Mouse (Mus musculus) neural tube, embryonic 12.5 days (tissue): Measurements from ENCODE around the gene Sik3. TPM values are rescaled to one million over a fixed set of nuclear protein-coding genes. Genes with fewer than 3 reads are reported as not detected.

Experiments
- ATAC-seq: fragments of 200-750 bp; cut with Nextera tagmentation; 2 replicates; pipeline ENCODE4 v1.8.0; 2017; ENCODE audit warnings: low read depth, mild to moderate bottlenecking, moderate TSS enrichment, moderate library complexity; ENCODE audit not compliant: low FRiP score
- H3K27ac ChIP-seq: fragments of 300-500 bp; sonication (generic); 2 replicates; pipeline ENCODE4 v1.5.1; 2016
- H3K27me3 ChIP-seq: fragments of 300-500 bp; sonication (generic); replicated peaks from 2 replicates; pipeline ENCODE4 v1.6.1; 2016; ENCODE audit warnings: mild to moderate bottlenecking
- H3K36me3 ChIP-seq: fragments of 300-500 bp; sonication (generic); 2 replicates; pipeline ENCODE4 v1.6.1; 2016; ENCODE audit warnings: mild to moderate bottlenecking
- H3K4me1 ChIP-seq: fragments of 300-500 bp; sonication (generic); 2 replicates; pipeline ENCODE4 v1.6.1; 2016
- H3K4me2 ChIP-seq: fragments of 300-500 bp; sonication (generic); replicated peaks from 2 replicates; pipeline ENCODE4 v1.6.1; 2016; ENCODE audit warnings: mild to moderate bottlenecking
- H3K4me3 ChIP-seq: fragments of 300-500 bp; sonication (generic); 2 replicates; pipeline ENCODE4 v1.5.1; 2016
- H3K9ac ChIP-seq: fragments of 300-500 bp; sonication (generic); 2 replicates; pipeline ENCODE4 v1.6.1; 2016; ENCODE audit warnings: mild to moderate bottlenecking
- H3K9me3 ChIP-seq: fragments of 300-500 bp; sonication (generic); 2 replicates; pipeline ENCODE4 v1.6.1; 2016; ENCODE audit warnings: mild to moderate bottlenecking
- WGBS: fragments of 180-500 bp; shearing (Covaris S2); methylation state at CpG from one replicate; pipeline ENCODE4 v1.1.7; 2016; 5-methylcytosine and 5-hydroxymethylcytosine counted together
- polyA plus RNA-seq: library from polyadenylated mRNA; unstranded; fragments of >200 nt; fragmentation: Nextera tagmentation; extraction: Ambion mirVana; gene quantifications from 2 replicates; pipeline ENCODE4 v1.2.1, GENCODE M21; 2016

Sik3 gene
- polyA plus RNA-seq, 1 experiment from 2014 or later = 13.2 TPM

GRCm38 (mm10) chr9:46214276-46214675 is 201.7 kb downstream of the Sik3 start:
- ATAC-seq = no peak
- Histone ChIP-seq H3K36me3 (peaks cover 49% of the 10 kb centered on the region), H3K9me3 (no peaks in the 10 kb centered on the region), H3K9ac (no peak overlapping the region), H3K4me1 (no peaks in the 10 kb centered on the region), H3K4me2 (no peak overlapping the region), H3K27me3 (no peaks in the 10 kb centered on the region), H3K27ac (no peak overlapping the region), H3K4me3 (no peak overlapping the region)
- 92% methylated on average over 4 of the region's 4 CpGs for WGBS

- H3K36me3 ChIP-seq = peaks cover 48% of the 10 kb centered on the region
- no peak overlapping the region for H3K4me3 ChIP-seq
- H3K27ac ChIP-seq = no peak overlapping the region
- 93% methylated on average over 10 of the region's 10 CpGs for WGBS
- no peaks in the 10 kb centered on the region for H3K9me3 ChIP-seq
- H3K9ac ChIP-seq = no peak overlapping the region
- no peak for ATAC-seq
- H3K27me3 ChIP-seq = no peaks in the 10 kb centered on the region
- H3K4me2 ChIP-seq = no peak overlapping the region
- H3K4me1 ChIP-seq = no peaks in the 10 kb centered on the region
Observed at GRCm38 (mm10) chr9:46214946-46215337, 202.3 kb downstream of the Sik3 start.

- no peak overlapping the region for H3K4me3 ChIP-seq
- no peaks in the 10 kb centered on the region for H3K9me3 ChIP-seq
- peaks cover 48% of the 10 kb centered on the region for H3K36me3 ChIP-seq
- H3K4me2 ChIP-seq = no peak overlapping the region
- no peak for ATAC-seq
- 85% methylated on average over 11 of the region's 11 CpGs for WGBS
- H3K27me3 ChIP-seq = no peaks in the 10 kb centered on the region
- H3K4me1 ChIP-seq = no peaks in the 10 kb centered on the region
- H3K9ac ChIP-seq = no peak overlapping the region
- H3K27ac ChIP-seq = no peak overlapping the region
Observed at GRCm38 (mm10) chr9:46215338-46216322, 203.0 kb downstream of the Sik3 start.

- Histone ChIP-seq H3K27ac (no peak overlapping the region), H3K4me2 (no peak overlapping the region), H3K4me1 (no peaks in the 10 kb centered on the region), H3K27me3 (no peaks in the 10 kb centered on the region), H3K9ac (no peak overlapping the region), H3K9me3 (no peaks in the 10 kb centered on the region), H3K36me3 (peaks cover 46% of the 10 kb centered on the region), H3K4me3 (no peak overlapping the region)
- no peak for ATAC-seq
- 96% methylated on average over 13 of the region's 13 CpGs for WGBS
Observed at GRCm38 (mm10) chr9:46216744-46217470, 204.3 kb downstream of the Sik3 start.

GRCm38 (mm10) chr9:46218176-46218575 is 205.6 kb downstream of the Sik3 start:
- H3K36me3 ChIP-seq = peaks cover 43% of the 10 kb centered on the region
- H3K9ac ChIP-seq = no peak overlapping the region
- H3K9me3 ChIP-seq = no peaks in the 10 kb centered on the region
- H3K4me1 ChIP-seq = no peaks in the 10 kb centered on the region
- no peak overlapping the region for H3K4me2 ChIP-seq
- no peak overlapping the region for H3K27ac ChIP-seq
- no peak for ATAC-seq
- H3K27me3 ChIP-seq = no peaks in the 10 kb centered on the region
- no peak overlapping the region for H3K4me3 ChIP-seq
- 79% methylated on average over 9 of the region's 9 CpGs for WGBS

GRCm38 (mm10) chr9:46223090-46223489 is 210.5 kb downstream of the Sik3 start:
- Histone ChIP-seq H3K4me2 (no peak overlapping the region), H3K27me3 (no peaks in the 10 kb centered on the region), H3K9me3 (no peaks in the 10 kb centered on the region), H3K27ac (no peak overlapping the region), H3K4me1 (no peaks in the 10 kb centered on the region), H3K36me3 (peaks cover 33% of the 10 kb centered on the region), H3K4me3 (no peak overlapping the region), H3K9ac (no peak overlapping the region)
- no peak for ATAC-seq
- 89% methylated on average over 6 of the region's 6 CpGs for WGBS

GRCm38 (mm10) chr9:46224101-46224500 is 211.5 kb downstream of the Sik3 start:
- peaks cover 32% of the 10 kb centered on the region for H3K36me3 ChIP-seq
- no peak overlapping the region for H3K4me3 ChIP-seq
- H3K27ac ChIP-seq = no peak overlapping the region
- H3K4me2 ChIP-seq = no peak overlapping the region
- WGBS = 83% methylated on average over 3 of the region's 3 CpGs
- H3K27me3 ChIP-seq = no peaks in the 10 kb centered on the region
- no peak for ATAC-seq
- H3K9me3 ChIP-seq = no peaks in the 10 kb centered on the region
- no peak overlapping the region for H3K9ac ChIP-seq
- H3K4me1 ChIP-seq = no peaks in the 10 kb centered on the region

- no peak overlapping the region for H3K9ac ChIP-seq
- H3K27ac ChIP-seq = no peak overlapping the region
- WGBS = 70% methylated on average over 5 of the region's 5 CpGs
- H3K4me2 ChIP-seq = no peak overlapping the region
- H3K4me3 ChIP-seq = no peak overlapping the region
- H3K36me3 ChIP-seq = peaks cover 24% of the 10 kb centered on the region
- no peak for ATAC-seq
- H3K9me3 ChIP-seq = no peaks in the 10 kb centered on the region
- H3K4me1 ChIP-seq = peaks cover 1% of the 10 kb centered on the region; the same call in 1 of the 2 replicates
- no peaks in the 10 kb centered on the region for H3K27me3 ChIP-seq
Observed at GRCm38 (mm10) chr9:46224945-46225660, 212.5 kb downstream of the Sik3 start.

GRCm38 (mm10) chr9:46227064-46227614 is 214.5 kb downstream of the Sik3 start:
- Histone ChIP-seq H3K27me3 (0 out of 2 replicates have a peak, but pooled peaks cover 3% of the 10 kb centered on the region), H3K9me3 (no peaks in the 10 kb centered on the region), H3K27ac (no peak overlapping the region), H3K9ac (no peak overlapping the region), H3K4me1 (peaks cover 8% of the 10 kb centered on the region), H3K36me3 (peaks cover 7% of the 10 kb centered on the region), H3K4me2 (no peak overlapping the region), H3K4me3 (no peak overlapping the region)
- WGBS = 90% methylated on average over 3 of the region's 3 CpGs
- no peak for ATAC-seq

- H3K4me2 ChIP-seq = no peak within 1 kb of the TSS
- H3K9me3 ChIP-seq = no peaks in the 10 kb centered on the region
- no peak within 1 kb of the TSS for H3K27ac ChIP-seq
- peaks cover 8% of the 10 kb centered on the region for H3K4me1 ChIP-seq
- H3K36me3 ChIP-seq = no peaks in the 10 kb centered on the region
- no peak within 1 kb of the TSS for H3K9ac ChIP-seq
- H3K4me3 ChIP-seq = no peak within 1 kb of the TSS
- 0 out of 2 replicates have a peak, but pooled peaks cover 3% of the 10 kb centered on the region for H3K27me3 ChIP-seq
- 74% methylated on average over 9 of the region's 9 CpGs for WGBS
- ATAC-seq = no peak
Observed at GRCm38 (mm10) chr9:46228491-46228890, 215.9 kb downstream of the Sik3 start, which contains the start of gene Apoa1. Gene Apoa1, plus strand, starts transcription at chr9:46228580.

- Histone ChIP-seq H3K9me3 (no peaks in the 10 kb centered on the region), H3K4me1 (peaks cover 8% of the 10 kb centered on the region), H3K4me3 (peak overlapping the region; percentile 41), H3K36me3 (no peaks in the 10 kb centered on the region), H3K27ac (no peak overlapping the region), H3K27me3 (0 out of 2 replicates have a peak, but pooled peaks cover 3% of the 10 kb centered on the region), H3K9ac (peak overlapping the region; percentile 57), H3K4me2 (peak overlapping the region; percentile 85)
- 15% methylated on average over 37 of the region's 37 CpGs for WGBS
- ATAC-seq = peak; percentile 91
Observed at GRCm38 (mm10) chr9:46229573-46230449, 217.2 kb downstream of the Sik3 start.
